Mouse (Mus musculus): ENCODE results near the gene Trim14.
"Not testable (repeated sequence)": the region's sequence is repeated elsewhere in the genome, so short reads cannot be mapped to it uniquely, and the experiment has no call there.

- not testable (repeated sequence) for TF ChIP-seq CTCF (IDR thresholded peaks at IDR 0.05; ENCODE audit: insufficient read depth, low read length); POLR2A (IDR thresholded peaks at IDR 0.05; ENCODE audit: borderline replicate concordance, extremely low read depth, low read depth, low read length)
These were observed 44.9 kb upstream of the Trim14 start for GRCm38 (mm10) chr4:46580799-46581243.

Measured in lung, adult 2 months (tissue).